Mouse (Mus musculus) B cell, adult 2 months (primary cell): Measurements from ENCODE around the gene Cltb.

Experiments used
- DNase-seq, 2 experiments: peaks; one replicate each; pipeline ENCODE4 v3.0.0; 2022

Gene Cltb

DNA sequence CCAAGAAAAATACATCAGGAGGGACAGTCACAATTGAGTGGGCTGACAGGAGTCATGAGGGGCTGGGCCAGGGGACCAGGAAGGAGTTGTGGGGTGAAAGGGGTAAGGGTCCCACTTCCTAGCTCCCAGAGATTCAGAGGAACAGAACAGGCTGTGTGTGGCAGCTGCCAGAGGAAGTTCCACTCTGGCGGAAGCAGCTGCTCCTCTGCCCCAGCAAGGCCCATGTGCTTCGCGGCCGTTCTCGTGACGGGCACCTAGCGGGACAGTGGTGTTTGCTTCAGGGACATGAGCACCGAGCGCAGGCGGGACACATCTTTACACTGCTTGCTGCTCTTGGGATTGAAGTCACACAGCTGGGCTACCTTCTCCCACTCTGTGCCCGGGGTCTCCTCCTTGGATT lies 17.5 kb downstream of the Cltb start:
- DNase-seq: no peak

DNA sequence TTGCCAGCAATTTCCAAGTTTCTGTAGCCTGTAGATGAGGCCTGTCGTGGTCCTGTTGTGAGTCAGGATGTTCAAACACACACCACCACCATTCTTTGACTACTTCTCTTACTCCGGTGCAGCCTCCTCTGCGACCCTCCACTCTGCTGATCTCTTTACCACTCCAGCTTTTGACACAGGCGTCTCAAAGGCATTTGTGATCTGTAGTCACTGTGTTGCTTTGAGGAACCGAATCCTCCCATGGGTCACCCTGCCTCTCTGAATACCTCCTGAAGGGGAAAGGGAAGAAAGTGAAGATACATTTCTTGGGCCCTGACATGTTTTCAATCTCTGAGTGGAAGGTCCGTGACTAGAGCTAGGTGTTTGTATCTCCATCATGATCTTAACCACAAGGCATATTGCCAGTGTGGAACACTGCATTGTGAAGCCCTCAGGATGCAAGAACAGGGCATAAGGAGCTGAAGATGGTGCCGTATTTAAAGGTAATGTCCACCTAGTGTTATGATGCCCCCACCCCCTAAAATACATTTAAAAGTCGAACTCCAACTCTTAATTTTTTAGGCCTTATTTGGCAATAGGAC lies 19.3 kb downstream of the Cltb start:
- no peak for DNase-seq

DNA sequence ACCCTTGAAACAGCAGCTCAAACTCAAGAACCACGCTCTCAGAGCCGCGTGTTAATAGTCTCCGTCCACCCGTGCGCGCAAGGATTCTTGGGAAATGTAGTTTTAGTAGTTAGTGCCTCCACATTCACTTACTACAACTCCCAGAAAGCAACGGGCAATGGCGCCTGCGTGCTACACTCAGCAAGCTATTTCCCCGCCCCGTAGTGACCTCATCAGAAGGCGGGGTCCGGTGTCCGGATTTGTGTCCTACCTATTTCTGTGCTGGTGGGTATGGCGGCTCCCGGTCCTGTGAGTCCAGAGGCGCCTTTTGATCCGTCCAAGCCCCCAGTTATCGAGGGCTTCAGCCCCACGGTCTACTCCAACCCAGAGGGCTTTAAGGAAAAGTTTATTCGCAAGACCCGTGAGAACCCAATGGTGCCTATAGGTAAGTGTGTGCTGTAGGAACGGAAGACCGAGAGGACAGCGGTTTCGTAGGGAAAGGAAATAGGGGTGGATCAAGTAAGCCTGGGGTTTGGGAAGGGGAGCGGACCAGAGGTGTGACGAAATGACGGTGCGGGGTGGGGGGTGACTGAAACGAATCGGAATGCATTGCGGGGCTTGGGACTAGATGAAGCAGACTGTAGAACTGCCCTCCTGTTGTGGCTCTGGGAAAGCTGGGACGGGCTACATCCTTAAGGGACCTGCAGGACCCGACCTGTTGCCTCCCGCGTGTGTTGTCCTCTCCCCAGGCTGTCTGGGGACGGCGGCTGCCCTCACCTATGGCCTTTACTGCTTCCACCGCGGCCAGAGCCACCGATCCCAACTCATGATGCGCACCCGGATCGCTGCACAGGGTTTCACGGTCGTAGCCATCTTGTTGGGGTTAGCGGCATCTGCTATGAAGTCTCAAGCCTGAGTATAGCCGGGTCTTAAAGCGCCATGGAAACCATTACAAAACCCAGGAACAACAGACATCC lies 20.9 kb downstream of the Cltb start, which contains the start of the genes Nop16 and Higd2a:
TSS of gene Nop16 (minus strand) at position 95 of the 956 bp plus-strand sequence.
TSS of gene Higd2a (plus strand) at position 212 of the 956 bp plus-strand sequence.
- peak; percentile 98 for DNase-seq

DNA sequence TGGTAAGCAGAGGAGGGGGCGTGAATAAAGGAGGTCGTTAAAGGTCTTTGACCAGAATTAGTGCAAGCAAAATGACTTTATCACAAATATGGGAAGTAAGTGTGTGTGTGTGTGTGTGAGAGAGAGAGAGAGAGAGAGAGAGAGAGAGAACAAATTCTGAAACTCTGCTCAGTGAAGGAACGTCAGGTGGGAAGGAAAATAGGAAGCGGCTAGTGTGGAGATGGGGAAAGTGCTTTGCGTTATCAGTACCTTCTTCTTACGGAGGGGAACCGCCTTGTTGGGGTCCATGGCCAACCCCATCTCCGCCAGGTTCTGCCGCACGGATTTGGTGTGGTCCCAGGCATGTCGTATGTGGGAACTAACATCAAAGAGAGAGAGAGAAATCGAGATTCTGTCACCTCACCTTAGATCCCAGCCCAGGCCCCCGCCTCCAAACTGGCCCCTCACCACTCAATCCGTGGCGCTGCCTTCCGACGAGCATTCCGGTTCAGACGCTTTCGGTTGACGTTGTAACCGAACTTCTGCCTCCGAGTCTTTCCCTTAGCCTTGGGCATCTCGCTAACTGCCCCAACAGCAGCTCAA lies 21.6 kb downstream of the Cltb start:
- peak in 1 of 2 experiments; percentile 17 for DNase-seq

DNA sequence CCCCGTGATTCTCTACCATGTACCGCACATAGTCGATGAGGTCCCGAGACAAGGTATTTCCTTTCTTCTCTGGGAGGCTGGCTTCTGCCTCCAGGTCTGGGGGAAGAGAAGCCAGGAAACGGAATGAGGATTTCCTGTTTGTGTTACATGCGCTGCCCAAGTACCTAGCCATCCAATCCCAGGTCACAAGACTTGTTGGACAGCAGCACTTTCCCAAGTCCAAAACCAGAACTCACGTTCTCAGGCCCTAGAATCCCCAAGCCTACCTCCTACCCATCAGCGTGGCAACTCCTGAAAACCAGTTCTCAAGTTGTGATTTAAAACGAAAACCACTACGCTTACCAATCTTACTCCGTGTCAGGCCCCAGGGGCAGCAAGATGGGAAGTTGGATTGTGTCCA lies 25.3 kb downstream of the Cltb start:
- no peak for DNase-seq

DNA sequence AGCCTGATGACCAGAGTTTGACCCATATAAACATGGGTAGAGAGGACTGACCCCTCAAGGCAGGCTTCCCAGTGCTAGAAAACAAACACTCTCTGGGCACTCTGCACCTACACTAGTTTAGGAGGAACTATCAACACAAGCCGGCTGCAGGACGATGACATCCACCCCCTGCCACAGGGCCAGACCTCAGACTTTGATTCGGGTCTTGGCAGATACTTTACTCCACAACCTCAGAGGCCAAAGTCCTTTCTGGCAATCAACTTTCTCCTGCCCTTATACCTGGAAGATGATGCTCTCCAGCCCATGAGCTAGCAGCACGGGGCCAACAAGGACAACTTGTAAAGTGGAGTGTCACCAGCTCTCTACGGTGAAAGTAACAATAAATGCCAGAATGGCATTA lies 28.3 kb downstream of the Cltb start:
- no peak for DNase-seq

DNA sequence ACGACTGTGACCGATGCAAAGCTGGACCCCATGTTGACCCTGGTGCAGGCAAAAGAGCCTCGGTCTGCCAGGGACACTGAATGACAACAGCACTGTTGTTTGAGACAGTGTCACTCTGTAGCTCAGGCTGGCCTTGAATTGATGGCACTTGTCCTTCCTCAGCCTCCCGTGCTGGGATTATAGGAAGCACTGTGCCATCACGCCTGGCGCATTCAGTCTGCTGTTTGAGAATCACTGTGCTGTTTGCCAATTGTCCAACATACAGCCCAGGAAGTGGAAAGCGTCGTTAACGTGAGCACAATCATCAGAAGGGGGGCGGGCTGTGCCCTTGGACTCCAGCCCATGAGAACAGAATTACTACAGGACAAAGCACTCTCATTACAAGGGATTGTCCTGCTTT lies 29.0 kb downstream of the Cltb start:
- no peak for DNase-seq

DNA sequence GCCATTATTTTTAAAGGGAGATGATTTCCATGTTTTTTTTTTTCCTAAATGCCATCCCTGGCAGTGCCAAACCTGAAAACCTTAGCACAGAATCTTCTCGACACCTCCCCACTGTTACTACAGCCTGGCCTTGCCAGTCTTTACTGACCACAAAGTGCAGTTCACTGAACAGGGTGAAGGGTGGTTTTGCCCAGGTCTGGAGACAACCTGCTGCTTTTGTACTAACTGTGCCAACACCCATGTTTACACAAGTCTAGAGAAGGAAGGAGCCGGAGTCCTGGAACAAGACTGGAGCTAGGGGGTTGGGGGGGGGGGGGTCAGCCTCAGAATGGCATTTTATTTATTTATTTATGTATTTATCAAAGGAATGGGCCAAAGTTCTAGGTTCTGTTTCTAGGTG lies 29.8 kb downstream of the Cltb start:
- DNase-seq: no peak

DNA sequence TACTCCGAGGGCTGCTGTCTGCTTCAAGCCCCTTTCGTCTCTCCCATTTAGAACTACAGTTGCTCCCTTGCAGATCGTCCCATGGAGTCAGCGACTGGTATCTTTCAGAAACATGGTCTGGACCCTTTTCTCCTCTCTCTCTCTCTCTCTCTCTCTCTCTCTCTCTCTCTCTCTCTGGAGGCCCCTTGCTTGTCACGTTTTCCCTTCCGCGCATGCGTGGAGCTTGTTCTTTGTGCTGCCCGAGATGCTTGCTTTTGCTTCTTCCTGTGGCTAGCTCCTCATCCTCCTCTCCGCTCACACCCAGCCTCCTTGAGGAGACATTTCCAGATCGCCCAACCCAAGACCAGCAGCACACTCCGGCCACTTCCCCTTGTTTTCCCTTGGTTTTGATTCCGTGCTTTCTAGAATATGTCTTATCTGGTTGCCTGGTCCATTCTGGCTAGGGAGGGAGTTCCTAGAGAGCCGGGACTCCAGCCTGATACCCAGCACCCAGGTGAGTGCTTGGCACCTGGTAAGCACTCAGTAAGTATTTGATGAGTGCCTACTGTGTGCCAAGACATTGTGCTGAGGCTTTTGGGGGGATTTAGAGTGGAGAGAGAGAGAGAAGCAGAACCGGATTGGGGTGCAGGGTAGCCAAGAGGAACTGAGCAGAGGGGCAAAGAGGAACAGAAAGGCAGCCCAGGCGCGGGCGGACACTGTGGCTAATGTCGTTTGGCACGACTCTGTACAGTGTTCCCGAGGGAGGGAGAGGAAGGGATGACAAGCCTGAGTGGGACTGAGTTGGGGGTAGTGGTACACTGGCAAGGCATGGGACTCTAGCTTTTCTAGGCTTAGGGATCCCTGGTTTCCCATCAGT lies 33.3 kb downstream of the Cltb start:
- DNase-seq: peak; percentile 43 to 59

DNA sequence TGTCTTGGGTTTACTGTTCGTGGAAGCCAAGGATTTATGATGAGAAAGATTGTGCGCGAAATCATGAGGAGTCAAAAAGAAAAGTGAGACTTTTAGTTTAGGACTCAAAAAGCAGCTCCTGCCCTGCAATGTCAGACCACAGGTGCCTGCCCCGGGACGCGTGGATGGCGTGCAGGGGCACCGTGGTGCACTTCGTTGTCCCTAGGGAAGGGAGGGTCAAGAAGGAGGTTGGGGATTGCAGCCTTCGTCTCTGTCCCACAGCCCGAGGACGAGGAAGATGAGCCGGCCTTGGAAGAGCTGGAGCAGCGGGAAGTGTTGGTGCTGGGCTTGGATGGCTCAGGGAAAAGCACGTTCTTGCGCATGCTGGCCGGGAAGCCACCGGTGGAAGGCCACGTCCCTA lies 35.7 kb downstream of the Cltb start:
- DNase-seq: no peak

DNA sequence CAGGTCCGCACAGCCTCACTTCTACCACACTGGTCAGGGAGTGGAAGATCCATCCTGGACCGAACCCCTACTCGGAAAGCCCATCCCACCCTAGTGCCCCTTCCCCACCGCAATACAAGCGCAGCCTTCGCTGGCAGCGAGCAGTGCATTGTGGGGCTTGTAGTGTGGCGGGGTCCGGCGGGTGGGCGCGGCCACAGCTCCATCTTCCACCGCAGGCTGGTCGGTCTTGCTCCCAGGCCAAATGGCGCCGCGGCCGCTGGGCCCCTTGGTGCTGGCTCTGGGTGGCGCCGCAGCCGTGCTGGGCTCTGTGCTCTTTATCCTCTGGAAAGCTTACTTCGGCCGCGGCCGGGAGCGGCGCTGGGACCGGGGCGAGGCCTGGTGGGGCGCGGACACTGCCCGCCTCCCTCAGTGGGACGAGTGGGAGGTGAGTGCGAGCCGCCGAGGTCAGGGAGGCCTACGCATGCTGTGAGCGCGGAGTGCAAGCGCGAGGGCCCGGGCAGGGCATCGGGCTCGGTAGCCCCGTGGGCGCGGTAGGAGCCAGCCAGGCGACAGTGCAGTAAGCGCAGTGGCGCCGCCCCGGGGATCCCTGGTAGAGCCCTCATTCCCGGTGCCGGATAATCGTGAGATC lies 36.2 kb downstream of the Cltb start, which contains the start of gene Arl10:
TSS of gene Arl10 (plus strand) at position 162 of the 628 bp plus-strand sequence.
- DNase-seq: peak; percentile 56 to 61

DNA sequence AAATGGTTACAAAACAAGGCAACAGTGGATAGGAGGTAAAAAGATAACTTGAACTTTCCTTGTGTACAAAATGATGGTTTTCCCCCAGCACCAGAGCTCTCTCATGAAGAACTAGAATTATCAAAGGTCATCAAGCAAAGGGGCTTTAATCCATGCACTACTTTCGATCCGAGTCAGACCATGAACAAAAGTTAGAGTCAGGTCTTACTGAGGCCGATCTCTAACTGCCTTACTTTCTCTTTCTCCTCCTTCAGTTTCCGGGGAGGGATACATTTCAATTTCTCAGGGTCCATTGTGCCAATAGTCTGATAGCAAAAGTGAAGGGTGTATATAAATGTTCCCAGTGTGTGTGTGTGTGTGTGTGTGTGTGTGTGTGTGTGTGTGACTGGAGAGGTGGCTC lies 38.5 kb downstream of the Cltb start:
- DNase-seq: no peak

DNA sequence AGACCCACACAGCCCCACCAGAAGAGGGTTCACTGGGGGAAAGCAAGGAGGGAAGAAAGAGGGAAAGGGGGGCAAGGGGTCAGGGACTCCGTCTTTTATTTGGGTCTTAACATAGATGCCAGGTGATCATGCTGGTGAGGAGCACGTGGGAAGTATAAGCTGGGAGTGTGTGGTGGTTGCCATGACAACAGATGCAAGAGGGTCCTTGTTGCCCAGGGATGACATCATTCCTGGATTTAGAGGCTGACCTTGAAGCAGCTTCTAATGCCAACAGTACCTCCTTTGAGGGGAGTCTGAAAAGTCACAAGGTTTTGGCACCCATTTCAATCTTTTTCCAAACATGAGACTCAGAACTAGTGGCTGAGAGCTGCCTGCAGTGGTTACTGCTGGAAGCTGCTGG lies 39.5 kb downstream of the Cltb start:
- DNase-seq: no peak

DNA sequence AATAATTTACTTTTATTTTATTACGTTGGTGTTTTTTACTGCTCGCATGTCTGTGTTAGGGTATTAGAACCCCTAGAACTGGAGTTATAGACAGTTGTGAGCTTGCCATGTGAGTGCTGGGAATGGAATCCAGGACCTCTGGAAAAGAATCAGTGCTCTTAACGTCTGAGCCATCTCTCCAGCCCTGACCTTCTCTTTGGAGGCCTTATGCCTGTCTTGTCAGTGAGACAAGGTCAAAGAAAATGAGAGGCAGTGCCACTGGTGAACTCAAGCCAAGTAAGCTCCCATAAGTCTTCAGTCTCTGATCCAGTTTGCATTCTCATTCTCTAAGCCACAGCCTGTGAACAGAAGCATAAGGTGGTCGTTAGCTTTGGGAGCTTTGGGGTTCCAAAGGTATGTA lies 40.4 kb downstream of the Cltb start:
- no peak for DNase-seq

DNA sequence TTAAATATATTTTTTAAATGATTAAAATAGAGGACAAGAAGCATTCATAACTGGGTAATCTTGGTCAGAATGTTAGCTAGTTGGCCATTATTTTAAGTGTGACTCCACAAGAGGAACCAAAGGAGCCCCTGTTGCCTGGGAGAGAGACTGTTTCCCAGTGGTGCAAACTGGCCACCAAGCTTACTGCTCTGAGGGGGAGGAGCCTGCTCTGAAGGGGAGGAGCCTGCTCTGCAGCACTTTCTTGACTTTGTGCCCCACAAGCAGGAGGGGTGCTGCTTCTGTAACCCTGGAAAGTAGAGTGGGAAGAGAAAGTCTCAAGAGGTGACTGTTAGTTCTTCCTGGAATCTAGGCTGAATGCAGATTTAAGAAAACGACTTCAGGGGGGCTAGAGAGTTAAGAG lies 41.9 kb downstream of the Cltb start:
- DNase-seq: no peak

DNA sequence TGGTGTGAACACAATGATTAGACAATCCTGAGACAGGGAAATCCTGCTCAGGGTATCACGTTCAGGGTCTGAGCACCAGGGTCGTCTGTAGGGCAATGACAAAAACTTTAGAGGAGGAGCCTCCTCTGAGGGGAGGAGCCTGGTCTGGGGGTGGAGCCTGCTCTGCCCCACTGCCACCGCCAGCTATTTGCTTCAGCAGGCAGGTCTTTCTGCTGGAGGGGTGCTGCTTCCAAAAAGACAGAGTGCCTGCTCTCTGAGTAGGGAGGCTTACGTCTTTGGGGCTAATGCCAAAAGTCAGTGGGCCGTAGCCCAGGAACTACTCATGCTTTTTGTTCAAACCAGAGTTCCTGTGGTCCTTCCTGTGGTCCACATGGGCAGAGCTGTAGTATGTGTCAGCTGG lies 42.8 kb downstream of the Cltb start:
- DNase-seq: peak; percentile 26 to 34

DNA sequence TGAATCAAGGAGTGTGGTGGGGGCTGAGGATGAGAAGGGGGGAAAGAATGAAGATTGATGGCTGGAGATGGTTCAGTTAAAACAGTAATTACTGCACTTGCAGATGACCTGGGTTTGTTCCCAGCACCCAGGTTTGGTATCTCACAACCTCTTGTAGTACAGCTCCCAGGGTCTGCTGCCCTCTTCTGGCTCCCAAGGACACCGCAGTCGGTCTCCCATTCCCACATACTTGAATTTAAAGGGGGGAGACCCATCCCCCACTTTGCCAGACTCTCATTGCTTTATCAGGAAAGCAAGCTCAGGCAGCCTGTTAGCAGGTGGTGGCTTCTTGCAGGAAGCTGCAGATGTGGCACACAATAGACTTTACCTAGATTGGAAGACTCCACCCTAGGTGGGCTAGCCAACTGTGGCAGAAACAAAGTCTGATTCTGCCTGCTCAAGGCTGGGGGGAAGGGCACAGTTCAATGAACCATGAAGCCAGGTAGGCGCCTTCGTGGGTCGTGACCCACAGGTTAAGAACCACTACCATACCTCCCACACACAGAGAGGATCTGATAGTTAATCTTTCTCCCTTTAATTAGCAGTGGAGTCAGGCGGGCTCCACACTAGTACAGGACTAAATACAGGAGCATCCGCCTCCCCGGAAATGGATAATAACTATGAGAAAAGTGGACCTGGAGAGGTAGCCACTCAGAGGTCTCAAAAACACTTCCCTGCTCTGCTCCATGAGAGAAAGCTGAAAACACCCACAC lies 45.4 kb downstream of the Cltb start:
- DNase-seq: peak in 1 of 2 experiments; percentile 49

DNA sequence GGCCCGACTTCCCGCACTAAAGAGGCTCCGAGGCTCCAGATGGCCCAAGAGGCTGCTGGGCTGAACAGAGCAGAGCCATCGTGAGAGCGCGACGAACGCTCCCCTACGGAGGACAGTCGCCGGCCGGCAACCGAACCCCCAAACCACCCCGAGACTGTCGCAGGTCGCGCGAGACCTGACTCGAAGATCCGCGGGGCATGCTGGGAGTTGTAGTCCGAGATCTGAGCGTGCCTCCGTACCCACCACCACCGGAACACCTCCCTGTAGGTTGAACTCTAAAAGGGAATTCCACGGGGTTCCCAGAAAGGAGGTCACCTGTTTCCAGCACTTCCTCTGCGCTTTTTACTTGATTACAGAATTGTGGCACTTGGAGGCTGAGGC lies 46.0 kb downstream of the Cltb start, which contains the start of gene 4833439L19Rik:
TSS of gene 4833439L19Rik (minus strand) at position 235 of the 381 bp plus-strand sequence.
- peak; percentile 96 for DNase-seq

DNA sequence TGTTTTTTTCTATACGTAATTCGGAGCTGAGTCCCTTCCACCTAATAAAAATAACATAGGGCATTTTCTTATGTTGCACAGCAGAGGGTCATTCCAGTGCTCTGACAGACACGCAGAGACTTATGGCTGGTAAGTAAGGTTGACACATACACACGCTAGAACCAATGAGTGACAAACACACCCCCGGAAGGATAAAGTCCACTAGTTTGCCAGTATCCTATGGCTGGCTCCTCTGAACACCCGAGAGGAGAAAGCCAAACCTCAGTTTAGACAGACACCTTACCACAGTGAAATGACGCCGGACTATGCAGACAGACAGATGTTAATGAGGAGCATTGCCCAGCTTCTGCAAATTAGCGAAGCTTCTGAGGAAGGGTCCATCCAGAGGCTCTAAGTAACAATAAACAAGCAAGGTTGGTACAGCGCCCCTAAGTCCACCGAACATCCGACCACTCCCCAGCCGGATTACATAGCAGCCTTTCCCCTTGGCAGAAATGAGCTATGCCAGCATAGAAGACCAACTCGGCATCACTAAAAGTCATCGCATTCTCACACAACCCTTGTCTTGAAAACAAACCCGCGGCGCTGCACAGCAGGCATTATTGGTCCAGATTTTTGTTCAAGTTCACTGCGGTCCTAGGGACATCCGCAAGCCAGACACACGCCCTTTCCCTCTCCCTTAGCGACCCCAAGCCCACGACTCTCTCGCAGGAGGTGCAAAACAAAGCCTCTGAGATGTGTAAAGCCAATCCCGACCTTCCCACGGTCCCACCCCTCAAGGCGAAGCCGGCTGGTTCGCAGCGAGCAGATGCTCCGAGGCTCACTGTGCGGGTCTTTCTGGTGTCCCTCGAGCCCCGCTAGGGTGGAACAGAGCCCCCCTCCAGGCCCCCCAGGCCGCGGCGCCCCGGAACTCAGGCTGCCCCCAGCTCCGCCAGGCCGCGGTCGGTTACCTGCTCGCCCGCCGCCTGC lies 46.6 kb downstream of the Cltb start:
- DNase-seq: no peak

DNA sequence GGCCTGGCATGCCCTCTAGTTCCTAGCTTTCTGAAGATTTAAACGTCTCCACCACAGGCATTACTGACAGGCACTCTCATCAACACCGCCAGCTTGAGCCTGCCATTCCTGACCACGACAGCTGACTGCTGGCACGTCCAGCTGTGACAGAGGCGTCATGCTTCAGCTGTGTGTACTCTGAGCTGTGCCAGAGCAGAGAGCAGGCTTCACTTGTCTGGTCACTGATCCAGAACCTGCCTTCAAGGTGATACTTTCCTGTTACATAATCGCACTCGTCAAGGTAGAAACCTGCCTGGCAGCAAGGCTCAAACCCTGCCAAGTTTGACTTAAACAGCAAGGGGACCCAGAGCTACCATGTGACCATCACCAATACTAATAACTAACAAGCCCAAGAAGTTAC lies 48.6 kb downstream of the Cltb start:
- DNase-seq: no peak
